Mouse (Mus musculus) liver, adult 2 months (tissue): Measurements from ENCODE around the gene Stoml2. TPM values are rescaled to one million over a fixed set of nuclear protein-coding genes. Genes with fewer than 3 reads are reported as not detected.
"Not testable (repeated sequence)": the region's sequence is repeated elsewhere in the genome, so short reads cannot be mapped to it uniquely, and the experiment has no call there.

ENCODE experiments used
- DNase-seq: peaks from one replicate; pipeline ENCODE4 v3.0.0-alpha.2; 2011; ENCODE audit warnings: low read depth, low spot score; ENCODE audit errors: extremely low read depth
- H3K27ac ChIP-seq: fragments of 200-500 bp; replicated peaks from 2 replicates; pipeline ENCODE4 v1.5.1; 2012; ENCODE audit warnings: low read depth, mild to moderate bottlenecking, control low read depth, inconsistent platforms, low read length; ENCODE audit not compliant: insufficient read depth
- H3K27me3 ChIP-seq: fragments of 200-500 bp; 2 replicates; pipeline ENCODE4 v1.6.1; 2012; ENCODE audit warnings: mild to moderate bottlenecking, moderate library complexity, low read length, inconsistent platforms; ENCODE audit not compliant: control insufficient read depth, insufficient read depth
- H3K36me3 ChIP-seq: fragments of 200-500 bp; 2 replicates; pipeline ENCODE4 v1.6.1; 2012; ENCODE audit warnings: low read length, inconsistent platforms; ENCODE audit not compliant: control insufficient read depth, insufficient read depth
- H3K4me1 ChIP-seq: fragments of 200-500 bp; 2 replicates; pipeline ENCODE4 v1.6.1; 2011; ENCODE audit warnings: low read length; ENCODE audit not compliant: control insufficient read depth, insufficient read depth
- H3K4me3 ChIP-seq: fragments of 200-500 bp; 2 replicates; pipeline ENCODE4 v1.5.1; 2011; ENCODE audit warnings: low read depth, mild to moderate bottlenecking, control low read depth, low read length, moderate library complexity; ENCODE audit not compliant: insufficient read depth
- H3K79me2 ChIP-seq: fragments of 200-500 bp; 2 replicates; pipeline ENCODE4 v1.6.1; 2012; ENCODE audit warnings: inconsistent platforms, mild to moderate bottlenecking, low read length, moderate library complexity; ENCODE audit not compliant: control insufficient read depth, insufficient read depth
- H3K9ac ChIP-seq: fragments of 200-500 bp; 2 replicates; pipeline ENCODE4 v1.6.1; 2012; ENCODE audit warnings: low read depth, mild to moderate bottlenecking, control low read depth, inconsistent platforms, low read length
- CTCF ChIP-seq: fragments of 200-500 bp; IDR thresholded peaks from 2 replicates; pipeline ENCODE4 v1.5.1; 2011; ENCODE audit warnings: low read depth, low read length, control low read depth
- POLR2A ChIP-seq: fragments of 200-500 bp; IDR thresholded peaks from 2 replicates; pipeline ENCODE4 v1.6.1; 2011; ENCODE audit warnings: low read length, control low read depth; ENCODE audit not compliant: insufficient read depth; ENCODE audit errors: extremely low read depth
- WGBS: fragments of 180-500 bp; shearing (Covaris S2); methylation state at CpG from one replicate; pipeline ENCODE4 v1.1.7; 2018; 5-methylcytosine and 5-hydroxymethylcytosine counted together
- polyA plus RNA-seq: library from polyadenylated mRNA; depleted of rRNA; stranded (reverse); fragments of >200 nt; gene quantifications from 2 replicates; pipeline ENCODE4 v1.2.3, GENCODE M21; 2012
- total RNA-seq: library from RNA; depleted of rRNA; stranded (reverse); fragments of >200 nt; gene quantifications from 2 replicates; pipeline ENCODE4 v1.2.3, GENCODE M21; 2014

Stoml2 gene
- total and polyA plus RNA-seq, 2 experiments: 106 to 108 TPM

- H3K4me3 ChIP-seq: no peak overlapping the region
- H3K4me1 ChIP-seq: peaks cover 3% of the 10 kb centered on the region; the same call in 1 of the 2 replicates
- H3K79me2 ChIP-seq: no peaks in the 10 kb centered on the region
- WGBS: 46% methylated on average over 2 of the region's 2 CpGs
- no peak for TF ChIP-seq CTCF
- no peak for TF ChIP-seq POLR2A
- DNase-seq: peak; percentile 81
- no peak overlapping the region for H3K9ac ChIP-seq
- H3K27ac ChIP-seq: no peak overlapping the region
- no peaks in the 10 kb centered on the region for H3K27me3 ChIP-seq
- no peaks in the 10 kb centered on the region for H3K36me3 ChIP-seq
These were observed 25.7 kb downstream of the Stoml2 start for GRCm38 (mm10) chr4:43005765-43006164.

DNA sequence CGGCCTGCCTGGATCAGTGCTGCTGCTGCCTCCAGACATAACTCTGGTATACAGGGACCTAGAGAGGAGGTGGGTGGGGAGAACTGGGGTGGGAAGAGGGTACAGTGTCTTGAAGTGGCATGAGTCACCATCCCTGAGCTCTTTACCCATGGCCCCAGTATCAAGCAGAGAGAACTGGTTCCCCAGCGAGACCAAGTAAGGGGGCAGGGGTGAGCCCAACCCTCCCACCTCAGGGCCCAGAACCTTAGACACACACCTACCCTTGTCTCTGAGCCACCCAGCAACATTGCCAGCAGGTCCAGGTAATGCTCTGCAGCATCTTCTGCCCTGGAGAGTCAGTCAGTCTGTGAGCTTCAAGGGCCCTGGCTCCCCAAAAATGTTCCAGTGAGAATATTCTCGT is 26.6 kb downstream of the Stoml2 start:
- Histone ChIP-seq H3K4me3 (no peak overlapping the region), H3K27me3 (no peaks in the 10 kb centered on the region), H3K27ac (no peak overlapping the region), H3K36me3 (no peaks in the 10 kb centered on the region), H3K79me2 (no peaks in the 10 kb centered on the region), H3K4me1 (peaks cover 3% of the 10 kb centered on the region; the same call in 1 of the 2 replicates), H3K9ac (no peak overlapping the region)
- over 99% methylated on average over 3 of the region's 3 CpGs for WGBS
- DNase-seq: no peak
- TF ChIP-seq POLR2A (no peak), CTCF (no peak)

- H3K36me3 ChIP-seq: no peaks in the 10 kb centered on the region
- H3K4me3 ChIP-seq: no peak overlapping the region
- TF ChIP-seq POLR2A: no peak
- no peak for TF ChIP-seq CTCF
- H3K9ac ChIP-seq: no peak overlapping the region
- 81% methylated on average over 12 of the region's 12 CpGs for WGBS
- H3K27ac ChIP-seq: no peak overlapping the region
- no peaks in the 10 kb centered on the region for H3K27me3 ChIP-seq
- no peak for DNase-seq
- H3K79me2 ChIP-seq: peaks cover 11% of the 10 kb centered on the region; the same call in 1 of the 2 replicates
- H3K4me1 ChIP-seq: peaks cover 5% of the 10 kb centered on the region; the same call in 1 of the 2 replicates
These were observed 28.6 kb downstream of the Stoml2 start for GRCm38 (mm10) chr4:43002756-43003439.

- no peak for DNase-seq
- Histone ChIP-seq H3K4me1 (peaks cover 11% of the 10 kb centered on the region; the same call in 1 of the 2 replicates), H3K4me3 (no peak overlapping the region), H3K79me2 (peaks cover 11% of the 10 kb centered on the region; the same call in 1 of the 2 replicates), H3K36me3 (peaks cover 1% of the 10 kb centered on the region; the same call in 1 of the 2 replicates), H3K27ac (no peak overlapping the region), H3K27me3 (no peaks in the 10 kb centered on the region), H3K9ac (no peak overlapping the region)
- 75% methylated on average over 2 of the region's 2 CpGs for WGBS
- no peak for TF ChIP-seq CTCF
- TF ChIP-seq POLR2A: no peak
These were observed 30.2 kb downstream of the Stoml2 start for GRCm38 (mm10) chr4:43001272-43001671.

DNA sequence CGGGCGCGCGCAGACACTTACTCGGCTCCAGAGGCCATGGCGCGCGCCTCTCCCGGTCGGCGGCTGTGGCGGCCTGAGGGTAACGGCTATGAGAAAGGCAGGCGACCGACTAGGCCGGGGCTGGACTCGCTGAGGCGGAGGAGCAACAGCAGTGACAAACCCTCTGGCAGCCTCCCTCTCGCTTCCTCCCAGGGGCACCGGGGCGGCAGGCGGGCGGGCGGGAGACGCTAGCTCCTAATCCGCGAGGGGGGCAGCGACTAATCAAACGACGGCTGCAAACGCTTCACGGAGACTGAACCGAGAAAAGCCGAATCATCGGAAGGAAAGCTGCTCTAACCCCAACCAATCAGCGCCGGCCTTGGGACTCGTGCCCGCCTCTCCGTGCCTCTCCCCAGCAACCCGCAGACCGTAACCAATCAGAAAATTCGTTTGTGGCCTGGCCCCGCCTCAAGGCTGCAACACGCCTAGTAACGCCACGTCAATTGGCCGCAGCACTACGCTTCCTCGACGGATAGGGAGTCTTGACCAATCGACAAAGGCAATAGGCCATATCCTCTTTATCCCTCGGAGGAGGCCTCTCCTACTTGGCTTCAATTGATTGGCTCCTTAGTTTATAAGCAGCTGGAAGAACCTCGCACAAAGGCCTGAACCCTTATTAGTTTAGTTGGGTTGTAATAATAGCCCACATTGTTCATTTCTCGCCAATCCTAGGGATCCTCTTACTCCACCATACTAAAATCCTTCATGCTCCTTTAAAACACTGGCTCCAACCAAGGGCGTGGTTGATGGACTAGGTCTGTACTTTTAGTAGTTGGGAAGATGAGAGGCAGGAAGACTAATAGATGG is 31.1 kb downstream of the Stoml2 start, which contains the start of gene Vcp:
Gene Vcp, minus strand, starts transcription at position 367 of the 846 bp plus-strand sequence.
- WGBS: 2% methylated on average over 53 of the region's 56 CpGs
- Histone ChIP-seq H3K9ac (peak within 1 kb of the TSS; percentile 91), H3K4me3 (peak within 1 kb of the TSS; percentile 83), H3K4me1 (peaks cover 11% of the 10 kb centered on the region; the same call in 1 of the 2 replicates), H3K79me2 (peaks cover 11% of the 10 kb centered on the region; the same call in 1 of the 2 replicates), H3K27ac (peak within 1 kb of the TSS; percentile 90)
- not testable (repeated sequence) for H3K36me3 ChIP-seq, H3K27me3 ChIP-seq
- DNase-seq: peak; percentile 97
- TF ChIP-seq POLR2A: 0 out of 2 replicates have a peak, but pooled peaks have one; percentile 32
